Mouse (Mus musculus) ovary, postnatal 14 days (tissue): ENCODE data around the gene Zbtb48.

Experiments used
- DNase-seq: peaks from one replicate; pipeline ENCODE4 v3.0.0; 2022; ENCODE audit warnings: low spot score

The Zbtb48 gene

DNA sequence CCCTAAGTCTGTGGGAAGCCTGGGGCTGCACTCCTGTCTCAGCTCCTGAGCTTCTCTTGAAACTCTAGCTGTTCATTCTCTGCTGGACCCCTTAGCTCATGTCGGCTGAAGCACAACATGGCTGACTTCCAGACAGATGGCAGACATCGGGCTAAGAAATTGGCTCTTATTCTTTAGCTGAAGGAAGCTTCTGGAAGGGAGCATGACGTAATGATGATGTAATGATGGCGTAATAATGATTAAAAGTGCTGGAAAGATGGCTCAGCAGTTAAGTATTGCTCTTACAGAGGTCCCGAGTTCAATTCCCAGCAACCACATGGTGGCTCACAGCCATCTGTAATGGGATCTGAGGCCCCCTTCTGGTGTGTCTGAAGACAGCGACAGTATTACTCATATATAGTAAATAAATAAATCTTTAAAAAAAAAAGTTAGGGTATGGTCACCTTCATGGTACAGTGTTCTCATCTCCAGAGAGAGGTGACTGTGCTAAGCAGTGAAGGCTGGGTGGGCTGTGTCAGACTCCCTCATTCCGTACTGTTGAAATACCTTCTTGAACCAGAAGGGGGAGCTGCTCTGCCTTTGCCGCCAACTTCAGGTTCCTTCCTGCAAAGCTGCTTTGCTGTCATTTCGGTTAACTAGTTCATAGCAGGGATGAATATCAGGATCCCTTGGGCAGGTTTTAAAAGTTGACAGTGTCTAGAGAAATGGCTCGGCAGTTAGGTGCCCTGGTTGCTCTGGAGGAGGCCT is 55.1 kb downstream of the Zbtb48 start:
- DNase-seq = no peak
